Mouse (Mus musculus): ENCODE results near the gene Ifi206.

Ifi206 gene

DNA sequence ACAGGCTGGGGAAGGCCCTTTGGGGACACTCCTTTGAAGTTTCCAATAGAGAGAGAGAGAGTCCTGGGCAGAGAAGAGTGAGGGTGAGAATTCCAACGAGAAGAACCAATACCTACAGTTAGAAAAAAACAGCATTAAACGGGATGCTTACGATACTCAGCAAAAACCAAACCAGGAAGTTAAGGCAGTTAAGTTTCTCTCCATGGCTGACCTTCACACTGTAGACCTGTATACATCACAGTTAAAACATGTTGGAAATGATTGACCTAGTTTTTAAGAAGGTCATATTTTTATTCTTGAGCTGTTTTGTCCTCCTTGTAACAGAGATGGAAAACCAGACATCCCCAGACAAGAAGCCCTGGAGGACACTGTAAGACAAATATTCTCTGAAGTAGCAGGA, 72.3 kb downstream of the Ifi206 start:
- DNase-seq, result no peak

Data from kidney, adult 9 months (tissue).